Mouse (Mus musculus) CH12F3 (cell line): ENCODE measurements around the gene Chat.

Source experiments
- in situ Hi-C: fragments of 300-500 bp; cut with MboI; formaldehyde crosslinking; loops from 2 replicates; pipeline ENCODE4 v1.14.3; 2020; ENCODE audit warnings: low sequenced_read_pairs

The Chat gene

DNA sequence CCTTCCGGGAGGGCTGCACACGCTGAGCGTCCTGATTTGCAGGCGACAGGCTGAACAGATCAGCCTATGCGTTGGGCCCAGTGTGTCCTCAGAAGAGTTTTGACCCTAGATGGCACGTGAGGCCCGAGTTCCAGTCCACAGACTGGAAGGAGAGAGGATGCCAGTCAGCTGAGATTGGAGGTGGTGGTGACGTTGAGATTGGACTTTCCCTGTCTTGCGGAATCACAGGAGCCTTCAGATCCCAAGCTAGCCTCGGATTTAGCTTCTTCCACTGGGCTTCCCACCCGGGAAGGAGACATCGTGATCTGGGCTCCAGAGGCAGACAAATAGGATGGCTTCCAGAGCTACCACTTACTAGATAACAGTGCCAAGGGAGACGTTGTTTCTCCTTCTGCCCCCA lies at the start of gene Chat:
Gene Chat, minus strand, starts transcription at position 101 of the 400 bp plus-strand sequence.
- in situ Hi-C loops: no loop called here

DNA sequence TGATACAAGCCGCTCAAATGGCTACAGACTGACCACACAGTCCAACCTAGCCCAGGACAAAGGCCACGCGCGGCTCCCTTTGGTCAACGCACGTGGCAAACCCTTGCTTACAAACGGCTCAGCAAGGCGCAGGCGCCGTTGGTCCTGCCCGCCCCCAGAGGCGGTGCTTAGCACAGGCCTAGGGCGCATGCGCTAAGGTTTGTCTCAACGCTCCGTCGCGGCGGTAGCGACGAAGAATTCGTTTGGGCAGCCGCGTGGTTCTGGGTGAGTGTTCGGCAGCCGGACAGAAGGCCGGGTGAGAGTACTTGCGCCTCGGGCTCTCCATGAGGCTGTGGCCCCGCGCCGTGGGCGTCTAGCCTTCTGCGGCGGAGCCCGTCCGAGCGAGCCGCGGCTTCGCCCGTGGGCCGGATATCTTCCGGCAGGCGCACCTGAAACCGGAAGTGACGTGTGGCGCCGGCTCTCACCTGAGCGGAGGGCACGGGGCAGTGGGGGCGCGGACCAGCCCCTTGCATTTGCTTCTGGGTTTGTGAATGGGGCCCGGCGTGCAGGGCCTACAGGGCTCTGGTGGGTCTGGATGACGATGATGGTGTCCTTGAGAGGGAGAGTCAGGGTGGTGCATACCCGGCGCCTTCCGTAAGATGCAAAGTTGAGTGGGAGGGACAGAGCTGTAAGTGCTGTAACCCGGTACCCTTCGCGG lies 47.7 kb upstream of the Chat start, which contains the start of gene Ercc6:
Gene Ercc6, plus strand, starts transcription at position 186 of the 697 bp plus-strand sequence.
- in situ Hi-C loops: no loop called here

DNA sequence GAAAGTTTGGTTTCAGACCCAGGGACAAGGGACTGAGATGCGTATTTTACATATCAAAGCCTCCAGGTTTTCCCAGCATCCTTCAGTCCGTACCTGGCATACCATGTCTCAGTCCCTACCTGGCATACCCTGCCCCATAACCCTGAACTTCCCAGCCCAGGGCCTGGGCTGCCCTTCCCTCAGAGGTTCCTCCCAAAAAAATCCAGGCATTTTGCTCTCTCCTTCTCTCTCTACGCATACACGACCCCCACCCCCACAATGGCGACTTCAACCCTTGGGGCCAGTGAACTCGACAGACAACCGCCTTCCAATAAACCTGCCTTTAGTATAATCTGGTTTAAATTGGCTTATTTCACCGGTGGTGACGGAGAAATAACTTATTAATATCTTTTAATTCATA lies 47.1 kb upstream of the Chat start:
- in situ Hi-C loops: no loop called here

DNA sequence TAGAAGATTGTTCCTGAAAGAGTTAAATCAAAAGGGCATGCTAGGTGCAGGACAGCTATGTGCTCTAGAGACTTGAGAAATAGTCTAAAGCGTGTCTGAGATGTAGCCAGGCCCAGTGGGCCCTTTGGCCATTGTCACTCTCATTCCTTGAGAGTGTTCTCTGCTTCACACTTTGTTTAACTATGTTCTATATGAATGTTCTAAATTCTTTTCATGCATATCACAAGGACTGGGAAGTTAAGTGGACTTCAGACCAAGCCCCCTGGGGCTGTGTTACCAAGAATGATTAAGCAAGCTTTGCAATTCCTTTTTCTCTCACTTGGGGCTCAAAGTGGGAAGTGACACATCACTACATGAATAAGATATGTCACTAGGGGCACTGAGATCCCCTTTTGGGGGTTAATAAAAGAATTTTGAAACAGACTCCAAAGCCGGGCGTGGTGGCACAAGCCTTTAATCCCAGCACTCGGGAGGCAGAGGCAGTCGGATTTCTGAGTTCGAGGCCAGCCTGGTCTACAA lies 43.7 kb upstream of the Chat start:
- in situ Hi-C loops: no loop called here

DNA sequence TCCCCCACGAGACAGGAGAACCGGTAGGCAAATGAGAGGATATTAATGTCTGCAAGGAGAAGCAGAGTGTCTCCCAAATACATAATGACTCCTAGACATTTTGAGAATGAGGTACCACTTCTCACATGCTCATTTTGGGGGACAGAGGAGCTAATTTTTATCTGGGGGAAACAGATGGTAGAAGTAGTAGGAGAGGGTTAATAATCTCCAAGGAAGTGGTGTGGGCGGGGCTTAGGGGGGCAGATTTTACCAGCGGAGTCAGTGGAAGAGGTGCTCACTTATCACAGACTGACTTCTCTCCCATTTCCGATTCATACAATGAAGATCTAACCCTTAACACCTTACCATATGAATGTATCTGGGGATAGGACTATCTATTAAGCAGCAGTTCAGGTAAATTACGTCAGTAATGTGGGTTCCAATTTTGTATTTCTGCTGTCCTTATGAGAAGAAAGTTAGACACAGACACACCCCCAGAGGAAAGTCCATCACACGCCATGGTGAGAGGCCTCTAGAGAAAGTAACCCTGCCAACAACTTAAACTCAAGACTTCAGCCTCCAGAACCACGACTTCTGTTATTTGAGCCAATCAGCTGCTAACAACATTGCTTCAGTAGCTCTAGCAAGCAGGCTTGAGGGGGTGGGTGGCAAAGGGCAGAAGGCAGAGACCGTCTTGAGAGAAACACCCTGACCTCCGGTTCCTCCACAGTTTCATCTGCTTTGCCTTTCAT lies 42.5 kb upstream of the Chat start:
- in situ Hi-C loops: no loop called here

DNA sequence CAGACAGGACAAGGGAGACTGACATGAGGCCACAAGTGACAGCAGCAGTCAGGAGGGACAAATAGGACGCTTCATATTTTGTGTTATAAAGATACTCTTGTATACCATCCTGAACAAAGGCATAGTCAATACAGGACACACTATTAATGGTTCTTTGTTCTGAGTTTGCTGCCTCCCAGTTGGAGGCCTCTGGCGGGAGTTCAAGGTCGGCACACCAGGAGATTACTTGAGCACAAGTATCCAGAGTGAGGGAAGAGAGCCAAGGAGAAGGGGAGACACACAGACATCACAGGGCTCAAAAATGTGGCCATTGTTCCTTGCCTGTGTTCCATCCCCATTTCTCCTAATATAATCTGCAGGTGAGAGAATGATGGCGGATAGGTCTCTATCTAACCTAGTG lies 41.4 kb upstream of the Chat start:
- in situ Hi-C loops: no loop called here

DNA sequence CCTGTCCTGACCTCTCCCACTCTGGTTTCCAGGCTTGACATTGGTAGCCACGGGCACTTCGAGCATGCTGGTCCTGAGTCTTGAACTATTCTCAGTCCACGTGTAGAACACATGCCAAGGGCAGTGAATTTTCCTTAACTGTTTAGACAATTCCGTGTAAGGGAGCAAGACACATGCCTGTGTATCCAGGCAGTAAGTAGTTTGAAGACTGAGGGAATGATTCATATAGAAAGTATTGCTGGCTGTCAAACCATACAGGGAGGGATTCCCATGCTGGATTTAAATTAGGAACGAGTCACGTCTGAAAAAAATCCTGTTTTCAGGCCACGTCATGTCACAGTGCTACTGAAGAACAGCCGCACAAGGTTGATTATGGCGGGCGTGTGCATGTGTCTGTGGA lies 40.5 kb upstream of the Chat start:
- in situ Hi-C loops: no loop called here

DNA sequence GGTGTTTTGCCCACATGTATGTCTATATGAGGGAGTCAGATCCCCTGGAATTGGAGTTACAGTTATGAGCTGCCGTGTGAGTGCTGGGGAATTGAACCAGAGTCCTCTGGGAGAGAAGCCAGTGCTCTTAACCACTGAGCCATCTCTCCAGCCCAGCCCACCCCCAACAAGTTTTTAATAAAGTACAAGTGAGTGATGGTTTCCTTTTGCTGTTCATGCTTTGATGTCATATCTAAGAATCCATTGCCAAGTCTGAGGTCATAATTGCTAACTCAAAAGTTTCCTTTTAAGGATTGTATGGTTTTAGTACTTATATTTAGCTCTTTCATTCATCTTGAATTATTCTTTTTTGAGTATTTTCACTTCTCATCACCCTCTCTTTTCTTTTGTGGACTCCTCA lies 38.1 kb upstream of the Chat start:
- in situ Hi-C loops: no loop called here

DNA sequence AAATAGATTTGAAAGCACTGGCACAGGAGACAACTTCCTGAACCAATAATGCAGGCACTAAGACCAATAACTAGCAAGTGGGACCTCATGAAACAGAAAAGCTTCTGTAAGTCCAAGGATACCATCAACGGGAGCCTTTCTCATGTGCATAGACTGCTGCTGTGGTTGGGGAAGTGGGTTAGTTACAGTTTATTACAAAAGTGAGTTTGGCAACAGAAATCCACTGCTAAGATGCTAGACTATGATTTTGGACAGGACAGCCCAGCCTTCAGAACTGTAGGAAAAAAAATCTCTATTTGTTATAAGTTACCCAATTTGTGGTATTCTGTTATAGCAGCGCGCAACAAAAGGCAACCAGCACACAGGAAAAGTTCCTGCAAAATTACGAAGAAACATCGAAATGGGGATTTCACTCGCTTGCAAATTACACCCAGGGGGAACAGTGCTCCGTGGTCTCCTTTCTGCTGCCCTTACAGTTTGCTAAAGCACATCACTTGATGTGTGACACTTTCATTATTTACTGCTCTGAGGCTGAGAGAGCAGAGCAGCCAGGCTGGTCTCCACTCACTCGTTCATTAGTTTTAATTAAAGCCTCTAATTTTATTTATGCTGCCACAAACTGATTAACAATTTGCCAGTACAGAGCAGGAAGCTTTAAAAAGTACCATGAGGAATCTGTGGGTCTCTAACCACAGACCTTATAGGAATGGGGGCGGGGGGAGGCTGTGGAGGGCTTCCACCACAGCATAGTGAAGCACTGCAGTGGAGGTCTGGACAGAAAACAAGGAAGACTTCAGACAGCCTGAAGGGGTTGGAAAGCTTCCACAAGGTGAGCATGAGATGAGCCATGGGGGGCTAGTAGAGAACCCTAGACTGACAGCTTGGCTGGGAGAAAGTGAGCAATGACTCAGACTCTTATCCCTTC lies 37.2 kb upstream of the Chat start:
- in situ Hi-C loops: no loop called here

DNA sequence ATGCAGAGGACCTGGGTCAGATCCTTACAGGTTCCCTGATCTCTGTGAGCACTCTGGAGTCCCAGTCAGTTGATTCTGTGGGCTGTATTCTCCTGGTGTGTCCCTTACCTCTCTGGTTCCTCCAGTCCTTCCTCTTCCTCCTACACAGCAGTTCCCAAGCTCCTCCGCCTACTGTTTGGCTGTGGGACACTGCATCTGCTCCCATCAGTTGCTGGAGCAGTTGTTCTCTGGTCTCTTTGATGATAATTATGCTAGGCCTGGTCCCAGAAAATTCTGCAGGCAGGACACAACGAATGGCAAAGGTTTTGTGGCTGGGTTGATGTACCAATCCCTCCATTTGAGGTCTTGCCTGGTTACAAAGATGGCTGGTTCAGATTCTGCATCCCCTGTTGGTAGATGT lies 35.5 kb upstream of the Chat start:
- in situ Hi-C loops: no loop called here

DNA sequence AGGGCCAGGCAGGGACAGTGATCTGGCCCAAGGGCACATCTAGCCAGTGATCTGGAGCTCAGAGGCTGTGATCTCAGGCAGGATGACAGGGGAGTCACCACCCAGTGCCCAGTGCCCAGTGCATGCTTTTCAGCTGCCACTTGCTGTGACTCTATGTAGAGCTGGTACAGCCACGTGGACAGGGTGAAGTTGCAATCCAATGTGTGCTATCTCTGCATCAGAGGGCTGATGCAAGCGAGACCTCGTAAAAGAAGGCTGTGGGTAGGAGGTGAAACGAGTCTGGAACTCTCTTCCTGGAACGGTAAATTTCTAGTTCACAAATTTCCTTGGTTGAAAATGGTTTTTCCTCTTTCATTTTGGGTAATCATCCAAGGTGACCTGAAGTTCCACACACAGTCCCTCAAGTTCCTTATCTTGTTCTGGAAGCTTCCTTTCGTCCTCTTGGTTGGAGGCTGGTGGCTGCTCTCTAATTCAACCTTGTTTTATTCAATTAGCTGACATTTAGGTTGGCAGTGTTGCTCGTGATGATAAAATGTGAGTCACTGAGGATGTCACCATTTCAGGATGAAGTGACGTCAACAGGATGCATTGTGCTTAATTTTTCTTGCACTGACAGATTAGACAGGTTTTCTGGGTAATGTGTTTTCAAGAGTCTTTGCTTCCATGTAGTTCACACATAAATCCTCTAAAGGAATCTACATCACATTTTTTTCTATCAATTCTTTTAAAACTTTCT lies 30.5 kb upstream of the Chat start:
- in situ Hi-C loops: no loop called here

DNA sequence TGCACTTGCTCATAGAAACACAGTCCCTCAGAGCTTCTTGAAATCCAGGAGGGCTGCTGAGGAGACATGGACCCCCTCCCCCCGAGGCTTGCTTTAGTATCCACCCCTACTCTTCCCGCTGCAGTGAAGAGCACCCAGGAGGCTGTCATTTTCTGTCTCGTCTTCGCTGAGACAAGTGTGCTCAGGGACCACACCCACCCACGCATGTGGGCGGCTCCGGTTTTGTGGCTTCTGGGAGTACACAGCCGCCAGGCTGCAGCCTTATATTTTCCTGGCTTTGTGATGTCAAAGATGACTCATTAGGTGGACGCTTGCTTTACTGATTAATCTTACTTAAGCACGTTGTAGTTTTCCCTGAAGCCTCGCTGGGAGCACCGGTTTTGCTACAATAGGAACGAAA lies 26.7 kb upstream of the Chat start:
- in situ Hi-C loops: no loop called here

DNA sequence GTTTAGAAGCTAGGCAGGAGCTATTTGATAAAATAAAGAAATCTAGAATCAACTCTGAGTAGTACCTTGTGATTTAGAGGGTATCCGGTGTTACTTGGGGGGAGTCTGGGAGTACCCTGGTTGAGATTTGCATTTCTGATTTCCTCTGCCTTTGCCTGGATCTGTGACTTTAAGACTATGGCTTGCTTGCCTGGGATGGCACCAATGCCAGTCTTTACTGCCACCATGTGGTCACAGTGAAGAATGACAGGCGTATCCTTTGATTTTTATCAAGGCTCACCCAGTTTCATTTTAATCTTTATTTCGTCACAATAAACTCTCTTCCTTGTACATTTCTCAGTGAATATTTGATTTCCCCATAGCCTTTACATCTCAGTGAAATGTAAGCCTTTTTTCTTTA lies 16.3 kb upstream of the Chat start:
- in situ Hi-C loops: loop anchor here (10.0 kb wide), 1 partner anchor 257 kb away; no protein-coding TSS in a partner anchor

DNA sequence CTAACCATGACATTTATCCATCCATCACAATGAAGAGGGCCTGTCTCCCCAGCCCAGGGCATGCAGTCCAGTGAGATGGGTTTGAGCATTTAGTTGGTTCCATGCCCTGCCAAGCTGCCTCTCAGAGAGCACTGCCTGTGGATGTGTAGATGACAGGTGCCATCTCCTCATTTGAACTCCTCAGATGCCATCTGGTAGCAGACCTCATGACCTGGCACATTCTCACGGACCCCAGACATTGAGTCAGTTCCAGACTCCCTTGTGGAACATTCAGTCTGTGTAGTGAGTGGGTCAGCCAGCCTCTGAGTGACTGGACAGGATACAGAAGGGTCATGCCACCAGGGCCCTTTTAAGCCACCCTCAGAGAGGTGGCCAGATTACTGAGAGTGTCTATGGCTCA lies 11.8 kb upstream of the Chat start:
- in situ Hi-C loops: loop anchor here (10.0 kb wide), 1 partner anchor 163 kb away; no protein-coding TSS in a partner anchor

DNA sequence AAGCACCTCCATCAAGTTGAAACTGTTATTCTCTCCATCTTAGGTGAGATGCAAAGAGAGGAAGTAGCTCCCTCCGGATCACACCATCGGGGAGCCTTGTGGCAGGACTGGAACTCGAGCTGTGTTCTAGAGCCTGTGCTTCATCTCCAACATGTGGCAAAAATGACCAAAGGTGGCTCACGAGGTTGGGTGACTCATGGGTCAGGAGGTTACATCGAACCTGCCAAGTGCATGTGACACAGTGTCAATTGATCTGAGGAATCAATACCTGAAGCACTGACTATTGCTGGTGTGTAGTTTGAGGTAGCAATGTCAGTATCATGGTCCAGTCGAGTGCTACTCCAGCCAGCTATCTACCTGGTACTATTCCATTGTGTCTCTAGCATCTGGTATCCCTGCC lies 10.8 kb upstream of the Chat start:
- in situ Hi-C loops: loop anchor here (10.0 kb wide), 1 partner anchor 162 kb away; no protein-coding TSS in a partner anchor

DNA sequence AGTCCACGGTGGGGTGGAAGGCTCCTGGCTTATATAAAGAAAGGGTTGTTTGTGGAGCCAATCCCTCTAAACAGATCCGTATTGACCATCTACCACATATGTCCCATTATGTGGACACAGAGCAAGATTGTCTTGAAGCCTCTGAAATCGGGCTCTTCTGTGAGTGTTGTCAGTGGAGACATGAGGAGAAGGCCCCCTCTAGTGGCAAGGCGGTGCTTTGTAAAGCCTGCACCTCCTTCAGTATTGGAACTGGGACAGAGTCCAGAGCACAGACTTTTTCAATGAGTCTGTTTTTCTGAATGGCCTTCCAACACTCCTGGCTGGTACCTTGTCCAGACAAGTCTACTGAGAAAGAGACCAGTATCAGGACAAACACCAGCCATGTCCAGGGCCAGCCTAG lies 7.2 kb upstream of the Chat start:
- in situ Hi-C loops: loop anchor here (10.0 kb wide), 1 partner anchor 158 kb away; no protein-coding TSS in a partner anchor

DNA sequence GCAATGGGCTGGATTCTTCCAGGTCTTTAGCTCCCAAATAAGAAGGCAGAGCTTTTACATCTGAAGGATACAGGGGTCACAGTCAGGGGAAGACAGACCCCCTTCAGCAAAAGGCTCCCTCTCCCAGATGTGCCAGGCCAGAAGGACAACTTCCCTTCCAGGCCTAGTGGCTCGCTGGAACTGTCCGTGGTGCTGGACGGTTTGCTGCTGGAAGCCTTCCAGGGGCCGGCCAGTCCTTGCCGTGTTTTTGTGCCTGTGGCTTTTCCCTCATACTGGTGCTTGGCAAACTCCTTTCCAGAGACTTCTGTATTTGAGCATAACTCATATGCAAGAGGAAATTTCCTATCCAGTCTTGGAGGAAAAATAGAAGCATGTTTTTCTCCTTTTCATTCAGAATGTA lies 1.8 kb upstream of the Chat start:
- in situ Hi-C loops: no loop called here

DNA sequence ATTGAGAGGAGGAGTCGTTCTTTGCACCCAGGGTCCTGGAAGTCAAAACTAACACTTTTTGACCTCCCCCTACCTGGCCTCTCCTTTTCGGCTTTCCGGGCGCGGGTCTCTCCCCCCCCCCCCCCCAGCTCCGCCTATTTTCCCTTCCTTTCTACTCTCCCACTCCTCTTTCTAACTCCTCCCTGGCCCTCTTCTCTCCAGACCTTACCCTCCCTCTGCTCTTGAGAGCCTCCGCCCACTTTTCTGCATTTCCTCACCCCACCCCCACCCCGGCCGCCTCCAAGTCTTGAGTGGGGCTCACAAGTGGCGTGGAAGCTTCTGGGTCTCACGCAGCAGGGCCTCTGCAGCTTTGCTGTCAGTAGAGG lies 301 bp downstream of the Chat start:
- in situ Hi-C loops: no loop called here

DNA sequence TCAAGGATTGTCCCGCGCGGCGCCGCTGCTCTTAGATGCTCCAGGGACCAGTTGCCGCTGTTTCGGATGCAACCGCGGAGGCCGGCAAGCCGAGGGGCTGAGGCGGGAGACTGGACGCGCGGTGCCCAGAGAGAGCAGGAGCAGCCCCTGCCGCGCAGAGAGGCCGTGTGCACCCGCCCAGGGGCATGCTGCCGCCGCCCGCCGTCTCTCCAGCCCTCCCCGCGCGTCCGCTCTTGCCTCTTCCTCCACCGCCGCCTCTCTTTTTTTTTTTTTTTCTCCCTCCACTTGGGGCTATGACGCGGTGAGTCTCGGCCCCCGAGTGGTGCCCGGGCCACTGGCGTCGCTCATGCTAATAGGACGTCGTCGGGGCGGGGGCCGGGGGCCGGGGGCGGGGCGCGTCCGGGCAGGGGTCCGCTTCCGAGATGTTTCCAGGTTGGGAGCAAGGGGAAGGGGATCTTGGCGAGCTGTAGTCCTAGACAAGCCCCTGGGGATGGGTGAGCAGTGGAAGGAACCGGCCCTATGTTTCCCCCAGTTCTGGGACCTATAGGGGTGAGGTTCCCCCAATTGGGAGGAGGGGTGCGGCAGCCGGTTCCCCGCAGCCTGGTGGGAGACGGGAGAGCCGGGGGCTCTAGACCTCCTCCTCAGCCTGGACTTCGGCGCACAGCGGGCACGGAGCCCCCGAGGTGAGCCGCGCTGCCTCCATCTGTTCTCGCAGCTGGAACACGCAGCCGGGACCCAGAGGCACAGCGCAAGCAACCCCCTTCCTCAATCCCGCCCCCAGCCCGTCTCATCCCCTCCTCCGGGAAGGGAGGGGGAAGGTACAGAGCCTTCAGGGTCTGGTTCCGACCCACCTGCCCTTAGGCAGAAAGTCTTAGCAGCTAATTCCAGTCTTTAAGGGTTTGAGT lies 936 bp downstream of the Chat start, which contains the start of gene Slc18a3:
Gene Slc18a3, minus strand, starts transcription at position 250 of the 905 bp plus-strand sequence.
- in situ Hi-C loops: no loop called here
